Mouse (Mus musculus) frontal cortex, postnatal 36 days (tissue): Measurements from ENCODE around the gene Il18.
A peak's percentile ranks its signal among the peaks of the same experiment; 100 is the strongest.
"Not testable (repeated sequence)": the region's sequence is repeated elsewhere in the genome, so short reads cannot be mapped to it uniquely, and the experiment has no call there.

Experiments
- DNase-seq, 2 experiments: peaks; one replicate each; pipeline ENCODE4 v3.0.0; 2022; ENCODE audit warnings: low spot score in 2 of 2

Il18 gene

DNA sequence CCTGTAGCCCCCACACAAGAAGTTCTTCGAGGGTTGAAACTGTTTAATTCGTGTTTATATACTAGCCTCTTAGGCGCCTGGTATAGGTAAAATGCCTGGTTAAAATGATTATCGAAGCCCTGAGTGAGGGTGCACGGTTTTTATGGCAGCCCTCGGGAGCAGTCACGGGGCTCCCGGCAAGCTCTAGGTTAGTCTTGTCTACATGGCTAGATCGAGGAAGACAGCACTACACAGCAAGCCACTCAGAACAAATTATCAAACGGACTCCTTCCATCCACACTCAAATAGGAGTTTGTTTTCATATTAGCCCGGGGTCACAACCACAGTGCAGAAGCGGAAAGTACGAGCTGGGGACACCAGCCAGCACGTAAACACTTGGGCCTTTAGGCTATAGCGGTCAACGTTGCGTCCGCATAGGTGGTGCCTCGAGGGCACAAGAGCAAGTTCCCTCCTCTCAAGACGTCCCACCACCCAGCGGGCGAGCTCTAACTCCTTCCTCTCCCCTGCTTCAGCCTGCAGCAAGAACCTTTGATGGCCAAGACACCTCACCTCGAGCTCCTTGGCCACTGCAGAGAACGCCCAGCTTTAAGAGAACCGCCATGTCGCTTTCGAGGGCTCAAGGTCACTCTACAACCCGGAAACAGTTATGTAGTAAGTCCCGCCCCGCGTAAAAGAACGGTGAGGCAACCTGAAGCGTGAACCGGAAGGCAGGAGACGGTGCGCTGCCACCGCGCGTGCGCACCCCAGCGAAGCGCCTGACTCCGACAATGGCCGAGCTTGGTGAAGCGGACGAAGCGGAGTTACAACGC, 48.8 kb downstream of the Il18 start, which contains the start of the genes Sdhd and Timm8b:
TSS of gene Sdhd (minus strand) at position 624 of the 809 bp plus-strand sequence.
TSS of gene Timm8b (plus strand) at position 722 of the 809 bp plus-strand sequence.
- peak; percentile 93 to 96 for DNase-seq

DNA sequence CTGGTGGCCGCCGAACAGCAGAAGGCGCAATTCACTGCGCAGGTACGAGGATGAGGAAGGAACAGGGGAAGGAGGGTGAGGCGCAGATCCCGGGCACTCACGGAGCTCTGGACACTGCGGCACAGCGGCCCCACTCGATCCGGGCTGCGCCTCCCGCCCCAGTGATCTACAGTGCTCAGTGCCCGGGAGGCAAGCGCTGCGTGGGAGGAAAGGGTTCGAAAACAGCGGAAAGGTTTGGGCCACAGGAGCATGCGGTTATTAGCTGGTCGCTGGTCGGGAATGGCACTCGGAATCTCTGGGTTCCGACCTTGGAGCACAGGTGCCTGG, 49.3 kb downstream of the Il18 start:
- no peak for DNase-seq

DNA sequence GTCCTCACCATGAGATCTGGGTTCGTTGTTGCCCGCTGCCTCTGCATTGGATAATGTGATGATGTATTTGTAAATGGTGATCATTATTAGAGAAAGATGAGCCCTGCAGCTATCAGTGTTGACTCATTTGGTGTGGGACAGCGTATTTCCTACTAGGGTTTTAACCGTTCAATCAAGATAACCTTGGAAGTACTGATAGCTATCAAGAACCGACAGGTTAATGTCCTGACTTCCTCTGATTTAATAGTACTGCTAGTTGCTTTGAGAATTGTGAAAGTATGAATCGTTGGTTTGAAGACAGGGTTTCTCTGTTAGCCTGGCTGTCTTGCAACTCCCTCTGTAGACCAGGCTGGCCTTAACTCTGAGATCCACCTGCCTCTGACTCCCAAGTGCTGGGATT, 49.7 kb downstream of the Il18 start:
- no peak for DNase-seq

DNA sequence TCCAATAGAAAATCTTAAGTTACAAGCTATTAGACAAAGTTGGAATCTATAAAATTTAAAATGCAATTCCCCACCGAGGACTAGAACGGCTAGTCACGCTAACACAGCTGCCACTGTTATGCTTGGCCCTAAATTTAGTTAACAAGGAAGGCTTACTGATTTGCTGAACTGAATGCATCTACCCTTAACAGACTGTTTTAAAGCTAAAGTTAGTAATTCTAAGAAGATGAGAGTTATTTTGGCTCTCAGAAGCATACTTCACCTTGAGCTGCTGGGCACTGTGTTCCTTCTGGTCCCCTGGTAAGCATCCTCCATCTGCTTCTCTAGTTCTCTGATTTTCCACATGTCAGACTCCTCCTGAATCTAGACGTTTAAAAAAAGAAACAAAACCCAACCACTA, 57.5 kb downstream of the Il18 start:
- DNase-seq, result peak in 1 of 2 experiments; percentile 48

DNA sequence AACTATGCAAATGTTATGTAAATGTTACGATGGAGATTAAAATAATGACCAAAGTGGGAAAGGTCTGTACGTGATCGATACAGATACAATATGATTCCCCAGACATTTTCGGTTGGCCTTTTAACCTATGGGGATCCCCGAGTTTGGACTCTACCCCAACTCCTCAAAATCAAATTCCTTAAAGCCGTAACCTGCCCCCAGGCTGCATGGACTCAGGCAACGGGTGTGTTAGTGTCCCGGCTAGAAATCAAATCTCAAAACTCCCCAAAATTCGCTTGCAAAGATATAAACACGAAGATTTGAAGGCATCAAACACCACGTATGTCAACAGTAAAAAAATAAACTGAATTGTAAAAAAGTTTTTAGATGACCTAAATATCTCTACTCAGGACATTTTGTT, 61.5 kb downstream of the Il18 start:
- DNase-seq, result no peak

DNA sequence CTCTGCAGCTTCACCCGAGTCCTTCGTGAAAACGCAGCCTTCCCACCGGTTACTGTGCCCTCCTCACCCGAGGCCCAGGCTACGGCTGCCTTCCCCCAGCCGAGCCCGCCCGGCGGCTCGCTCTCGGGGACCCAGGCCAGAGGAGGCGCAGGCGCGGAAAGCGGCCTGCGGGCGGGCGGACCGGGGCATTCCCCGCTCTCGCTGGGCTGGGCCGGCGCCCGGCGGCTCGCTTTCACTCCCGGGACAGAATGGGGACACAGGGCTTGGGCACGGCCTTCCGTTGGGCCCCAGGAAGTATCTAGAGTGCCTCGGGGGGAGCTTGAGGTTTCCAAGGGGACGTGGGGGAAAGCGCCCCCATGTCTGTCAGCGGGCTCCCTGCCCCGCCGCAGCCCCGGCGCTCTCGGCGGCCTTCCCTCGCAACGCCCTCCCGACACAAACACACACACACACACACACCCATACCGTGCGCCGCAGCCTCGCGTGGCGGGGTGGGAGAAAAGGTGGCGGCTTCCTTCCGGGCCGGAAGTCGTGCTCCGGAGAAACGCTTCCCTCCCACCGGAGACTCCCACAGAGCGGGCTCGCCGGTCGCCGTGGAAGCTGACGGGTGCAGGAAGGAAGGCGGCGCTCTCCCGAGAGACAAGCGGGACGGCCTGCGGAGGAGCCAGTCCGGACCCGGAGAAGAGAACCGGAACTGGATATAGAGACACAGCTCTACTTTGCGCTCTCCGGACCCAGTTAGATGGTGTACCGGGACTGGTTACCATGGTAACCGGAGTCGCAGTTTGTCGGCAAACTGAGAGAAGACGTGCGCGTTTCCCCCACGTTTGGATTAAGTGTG, 62.4 kb downstream of the Il18 start, which contains the start of the genes Pih1d2 and Nkapd1:
TSS of gene Pih1d2 (plus strand) at position 556 of the 838 bp plus-strand sequence.
TSS of gene Nkapd1 (minus strand) at position 699 of the 838 bp plus-strand sequence.
- DNase-seq, result peak; percentile 88 to 94

DNA sequence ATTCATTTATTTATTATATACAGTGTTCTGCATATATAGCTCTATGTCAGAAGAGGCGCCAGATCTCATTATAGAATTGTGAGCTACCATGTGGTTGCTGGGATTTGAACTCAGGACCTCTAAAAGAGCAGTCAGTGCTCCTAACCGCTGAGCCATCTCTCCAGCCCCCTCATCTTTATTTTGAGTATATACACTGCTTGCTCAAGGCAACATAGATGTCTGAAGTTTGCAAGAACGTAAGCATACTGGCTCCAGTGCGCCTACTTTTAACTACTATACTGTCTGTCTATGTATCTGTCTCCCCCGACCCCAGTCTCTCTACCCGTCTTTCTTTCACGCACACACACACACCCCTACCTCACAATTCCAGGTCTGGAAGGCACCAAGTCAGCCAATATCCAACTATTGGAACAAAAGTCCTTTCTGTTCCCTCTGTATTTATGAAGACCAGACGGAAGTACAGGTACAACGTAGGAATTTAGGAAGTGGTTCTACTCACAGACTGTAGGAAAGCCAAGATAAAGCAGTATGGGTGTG, 63.2 kb downstream of the Il18 start:
- no peak for DNase-seq

DNA sequence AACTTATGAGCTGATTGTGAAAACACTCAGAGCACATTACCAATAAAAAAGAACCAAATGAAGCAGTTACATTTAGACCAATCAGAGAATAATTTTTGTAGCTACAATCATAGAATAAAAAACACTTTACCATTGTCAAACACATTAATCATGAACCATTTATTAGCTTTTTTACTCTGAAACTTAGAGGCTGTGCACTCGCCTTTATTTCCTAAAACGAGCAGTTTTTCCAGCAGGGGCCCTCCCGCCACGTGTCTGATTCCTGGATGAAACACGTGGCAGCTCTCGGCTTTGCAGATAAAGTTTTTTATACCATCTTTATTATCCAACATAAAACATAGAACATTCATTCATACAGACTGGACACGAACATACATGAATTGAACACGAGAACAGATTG, 76.3 kb downstream of the Il18 start:
- not testable (repeated sequence) for DNase-seq
